Mouse (Mus musculus) megakaryocyte, adult 5-6 weeks (primary cell): ENCODE results near the gene Hes6. TPM values are rescaled to one million over a fixed set of nuclear protein-coding genes. Genes with fewer than 3 reads are reported as not detected.

Source experiments
- ATAC-seq: 2 replicates; pipeline ENCODE4 v1.8.0; 2016; ENCODE audit warnings: mild to moderate bottlenecking, inconsistent platforms; ENCODE audit not compliant: poor library complexity, severe bottlenecking
- total RNA-seq, 2 experiments: library from RNA; stranded (forward) in 1 of 2; stranded (reverse) in 1 of 2; fragments of 153-499, 151-499 nt in 1 of 2; fragments of 221-1000, 200-1000 nt in 1 of 2; gene quantifications; 2 replicates each; pipeline versions ENCODE4 v1.2.3 to v1.2.4; 2015 to 2017

The Hes6 gene
- total RNA-seq, 2 experiments from 2014 or later: 29.1 to 37.5 TPM

DNA sequence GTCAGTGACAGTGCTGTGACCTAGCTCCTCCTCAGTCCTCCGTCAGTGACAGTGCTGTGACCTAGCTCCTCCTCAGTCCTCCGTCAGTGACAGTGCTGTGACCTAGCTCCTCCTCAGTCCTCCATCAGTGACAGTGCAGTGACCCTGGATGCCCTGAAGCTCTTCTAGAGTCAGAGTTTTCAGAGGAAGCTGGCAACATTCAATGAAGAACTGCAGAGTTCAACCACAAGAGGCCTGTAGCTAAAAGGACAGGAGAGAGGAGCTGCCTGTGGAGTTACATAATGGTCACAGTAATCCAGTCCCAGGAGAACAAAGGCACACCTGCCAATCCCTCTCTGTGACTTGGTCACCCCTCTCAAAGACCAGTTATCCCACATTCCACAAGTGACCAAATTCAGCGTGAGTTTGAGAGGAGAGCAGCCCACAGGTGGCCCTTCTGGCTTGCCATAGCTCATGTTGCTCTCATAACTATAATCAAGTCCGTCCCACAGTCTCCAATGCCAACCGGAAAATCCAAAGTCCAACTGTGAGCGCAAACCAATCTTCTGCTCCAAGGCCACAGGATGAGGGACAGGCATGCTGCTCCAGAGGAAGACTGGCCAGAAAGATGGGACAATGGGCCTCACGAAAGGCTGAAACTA, 28.6 kb upstream of the Hes6 start:
- ATAC-seq: no peak

GRCm38 (mm10) chr1:91441855-91442254, 28.0 kb upstream of the Hes6 start:
- no peak for ATAC-seq

DNA sequence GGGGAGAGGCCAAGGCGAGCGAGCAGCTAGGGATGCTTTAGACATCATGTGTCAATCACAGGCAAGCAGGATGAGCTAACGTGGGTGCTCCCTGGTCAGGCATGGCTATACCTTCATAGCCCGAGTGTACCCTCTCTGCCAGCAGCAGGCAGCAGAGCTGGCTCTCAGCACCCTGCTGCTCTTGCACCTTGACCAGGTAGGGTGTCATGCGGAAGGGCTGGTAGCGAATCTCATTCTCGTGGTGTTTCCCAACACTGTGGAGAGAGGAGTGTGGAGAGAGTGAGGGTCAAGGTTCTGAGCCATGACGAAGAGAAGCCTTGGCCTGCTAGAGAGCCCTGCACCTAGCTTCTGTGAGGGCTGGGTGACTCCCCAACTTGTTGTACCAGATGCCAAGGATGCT, 25.9 kb upstream of the Hes6 start:
- no peak for ATAC-seq

DNA sequence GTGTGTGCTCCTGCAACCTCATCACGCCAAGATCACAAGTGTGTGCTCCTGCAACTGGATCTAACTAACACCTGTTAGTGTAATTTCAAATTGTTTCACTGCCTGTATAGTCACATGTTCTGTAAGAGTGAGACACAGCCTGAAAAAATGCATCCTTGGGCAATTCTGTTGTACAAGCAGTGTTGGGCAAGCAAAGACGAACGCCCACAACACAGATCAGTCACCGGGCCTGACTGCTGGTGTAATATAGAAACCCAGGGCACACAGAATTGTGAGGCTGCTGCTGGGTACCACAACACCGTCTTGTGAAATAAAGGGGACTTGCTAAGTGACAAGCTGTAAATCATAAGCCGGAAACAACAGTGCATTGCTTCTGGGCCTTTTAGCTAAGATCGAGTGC, 23.7 kb upstream of the Hes6 start:
- ATAC-seq: peak; percentile 80

- ATAC-seq: no peak
These were observed 23.2 kb upstream of the Hes6 start for GRCm38 (mm10) chr1:91437083-91437400.

- peak; percentile 30 for ATAC-seq
These were observed 22.7 kb upstream of the Hes6 start for GRCm38 (mm10) chr1:91436380-91437082.

GRCm38 (mm10) chr1:91435606-91436130, 21.8 kb upstream of the Hes6 start:
- no peak for ATAC-seq

DNA sequence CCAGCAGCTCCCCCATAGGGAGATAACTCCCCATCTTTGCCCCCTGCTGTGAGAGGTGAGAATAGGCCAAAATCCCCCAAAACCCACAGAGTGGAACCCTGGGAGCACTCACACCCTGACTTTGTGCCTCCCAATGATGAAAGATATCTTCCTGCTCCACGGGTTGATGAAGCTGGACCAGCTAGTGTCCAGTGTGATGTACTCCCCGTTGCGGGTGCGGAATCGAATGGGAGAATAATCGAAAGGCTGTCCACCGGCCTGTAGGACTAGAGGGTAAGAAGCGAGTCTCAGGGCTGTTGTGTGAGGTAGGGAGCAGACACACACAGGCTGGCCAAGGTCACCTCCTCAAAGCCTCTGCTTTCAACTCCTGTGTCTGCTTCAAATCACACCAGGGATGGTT, 21.1 kb upstream of the Hes6 start:
- no peak for ATAC-seq

DNA sequence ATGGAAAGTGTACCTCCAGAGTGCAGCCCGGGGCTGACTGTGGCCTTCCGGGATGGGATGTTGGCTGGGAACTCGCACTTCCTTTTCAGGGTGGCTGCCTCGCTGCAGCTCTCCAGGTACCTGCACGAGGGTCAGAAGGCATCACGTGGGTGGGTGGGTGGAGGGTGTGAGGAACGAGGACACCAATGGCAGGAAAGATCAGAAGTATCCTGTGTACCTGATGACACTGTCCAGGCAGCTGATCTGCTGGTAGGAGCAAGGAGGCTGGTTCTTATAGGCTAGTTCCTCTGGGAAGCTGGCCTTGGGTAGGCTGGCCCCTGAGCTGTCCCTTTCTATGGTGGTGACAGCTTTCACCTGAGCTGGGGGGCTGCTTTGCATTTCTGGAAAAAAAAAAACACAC, 16.9 kb upstream of the Hes6 start:
- ATAC-seq: no peak

GRCm38 (mm10) chr1:91429212-91429611, 15.4 kb upstream of the Hes6 start:
- no peak for ATAC-seq

GRCm38 (mm10) chr1:91428614-91429013, 14.8 kb upstream of the Hes6 start:
- ATAC-seq: peak; percentile 88

DNA sequence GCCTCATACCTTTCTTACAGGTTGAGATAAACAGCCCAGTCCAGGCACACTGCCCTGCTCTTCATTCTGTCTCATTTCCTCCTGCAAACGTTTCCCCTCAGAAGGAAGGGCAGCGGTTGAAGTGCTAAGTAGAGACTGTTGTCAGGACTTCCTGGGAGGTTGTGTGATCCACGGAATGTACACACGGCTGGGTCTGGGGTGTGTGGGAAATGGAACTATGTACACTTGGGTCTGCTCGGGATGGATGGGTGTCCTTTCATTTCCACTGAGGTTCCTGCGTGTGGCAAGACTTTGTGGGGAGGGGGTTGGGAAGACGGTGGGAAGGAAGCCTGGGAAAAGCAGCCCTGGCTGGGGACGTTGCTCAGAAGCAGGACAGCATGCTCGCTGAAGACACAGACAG, 12.6 kb upstream of the Hes6 start:
- ATAC-seq: no peak

DNA sequence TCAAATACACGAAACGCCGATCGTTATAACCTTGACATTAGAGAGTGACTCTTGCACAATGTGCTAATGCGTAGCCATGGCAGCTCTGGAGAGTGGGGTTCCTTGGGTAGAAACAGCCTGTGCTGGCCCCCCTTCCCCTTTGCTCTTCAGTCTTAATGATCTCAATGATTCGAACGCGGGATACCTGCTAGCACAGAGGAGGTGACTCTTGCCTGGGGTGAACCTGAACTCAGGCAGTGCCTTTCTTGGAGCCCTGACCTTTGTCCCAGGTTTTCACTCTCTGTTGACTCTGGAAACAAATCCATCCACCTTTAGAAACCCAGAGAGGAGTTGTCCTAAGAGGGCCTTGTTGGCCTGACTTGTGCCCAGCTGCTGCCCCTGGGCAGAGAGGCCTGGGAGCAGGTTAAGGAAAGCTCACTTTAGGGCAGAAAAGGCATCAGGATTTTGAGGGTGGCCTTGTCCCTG, 6.8 kb upstream of the Hes6 start:
- ATAC-seq: no peak

DNA sequence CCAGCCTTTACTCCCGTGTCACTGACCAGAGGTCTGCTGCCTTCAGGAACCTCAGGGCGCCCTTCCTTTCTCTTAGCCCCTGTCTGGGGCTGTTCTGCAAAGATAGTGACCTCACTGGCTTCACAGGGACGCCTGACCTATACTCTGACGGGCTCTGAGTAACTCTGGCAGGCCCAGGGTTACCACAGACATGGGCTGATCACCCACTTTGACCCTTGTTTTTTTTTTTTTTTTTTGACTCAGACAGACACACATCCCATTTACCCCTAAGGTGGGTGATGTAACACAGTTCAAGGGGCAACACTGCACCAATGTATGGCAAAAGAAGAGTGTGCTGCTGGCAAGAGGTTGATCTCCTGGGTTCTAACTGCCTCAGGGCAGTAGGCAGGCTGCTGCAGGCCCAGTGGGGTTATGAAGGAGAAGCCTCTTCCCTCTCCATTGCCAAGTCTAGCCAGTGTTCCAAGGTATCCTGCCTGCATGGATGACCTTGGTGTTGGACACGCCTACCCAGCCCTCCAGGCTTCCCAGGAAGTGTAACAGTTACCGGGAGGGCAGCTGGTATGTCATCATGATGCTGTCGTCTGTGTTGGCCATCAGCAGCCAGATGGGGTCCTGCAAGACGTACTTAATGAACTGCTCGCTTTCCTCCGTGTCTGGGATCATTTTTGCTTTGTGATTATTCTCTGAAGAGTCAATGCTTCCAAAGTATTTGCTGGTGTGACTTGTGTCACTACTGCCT, 6.2 kb upstream of the Hes6 start:
- no peak for ATAC-seq

DNA sequence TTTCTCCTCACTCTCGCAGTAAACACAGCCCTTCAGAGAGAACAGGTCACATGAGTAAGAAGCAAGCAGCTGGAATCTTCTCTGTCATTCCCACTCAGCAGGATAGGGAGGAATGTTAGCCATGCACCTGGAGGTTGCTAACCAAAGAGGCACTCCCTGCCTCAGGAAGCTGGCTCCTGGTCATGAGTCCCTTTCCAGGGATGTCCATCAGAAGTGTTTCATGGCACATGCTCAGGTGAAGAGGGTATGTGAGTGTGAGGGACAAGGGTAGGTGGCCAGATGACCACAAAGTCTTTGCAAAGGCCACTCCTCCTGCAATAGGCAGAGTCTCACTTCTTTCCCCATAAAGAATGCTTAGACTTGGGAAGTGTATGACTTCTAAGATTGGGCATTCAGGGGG, 4.2 kb upstream of the Hes6 start:
- no peak for ATAC-seq

DNA sequence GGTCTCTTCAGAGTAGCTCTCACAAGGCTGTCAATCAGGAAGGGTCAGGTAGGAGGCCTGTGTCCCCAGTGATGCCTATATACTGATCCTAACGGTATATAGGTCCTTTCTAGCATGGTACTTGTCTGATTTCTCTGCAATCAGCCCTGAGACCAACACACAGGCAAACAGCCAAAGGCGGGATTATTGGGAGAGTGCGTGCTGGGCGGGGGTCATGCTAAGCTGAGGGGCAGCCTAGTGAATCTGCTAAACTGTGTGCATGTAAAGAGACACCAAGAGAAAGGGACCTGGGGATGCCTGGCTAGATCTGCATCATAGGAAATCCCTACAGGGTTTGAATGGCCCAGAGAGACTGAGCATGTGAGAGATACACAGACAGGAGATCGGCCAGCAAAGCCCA, 1.5 kb upstream of the Hes6 start:
- no peak for ATAC-seq

GRCm38 (mm10) chr1:91414903-91415302, 1.1 kb upstream of the Hes6 start:
- no peak for ATAC-seq

- ATAC-seq: no peak
These were observed 321 bp downstream of the Hes6 start for GRCm38 (mm10) chr1:91413536-91413897.

- peak; percentile 91 for ATAC-seq
These were observed 770 bp downstream of the Hes6 start for GRCm38 (mm10) chr1:91413030-91413506.

GRCm38 (mm10) chr1:91412286-91413029, 1.4 kb downstream of the Hes6 start:
- ATAC-seq: peak; percentile 10
